Mouse (Mus musculus): ENCODE data around the gene Pitx1.

Pitx1 gene

GRCm38 (mm10) chr13:55801246-55801645 lies 34.7 kb downstream of the Pitx1 start:
- in situ Hi-C loops (cut with MboI; ENCODE audit: unreplicated experiment in 2 of 2), result no loop called here

- in situ Hi-C loops (cut with MboI; ENCODE audit: unreplicated experiment in 2 of 2), result no loop called here
These were observed 49.9 kb downstream of the Pitx1 start for GRCm38 (mm10) chr13:55786120-55786519.

GRCm38 (mm10) chr13:55784268-55784667 lies 51.7 kb downstream of the Pitx1 start, which contains the start of gene Catsper3:
Catsper3 (plus strand) TSS chr13:55784568.
- in situ Hi-C loops (cut with MboI; ENCODE audit: unreplicated experiment in 2 of 2), result no loop called here

- in situ Hi-C loops (cut with MboI; ENCODE audit: unreplicated experiment in 2 of 2), result no loop called here
These were observed 60.9 kb downstream of the Pitx1 start for GRCm38 (mm10) chr13:55775056-55775455.
